ENCODE assay signal across 8 mouse cellular contexts in genomic region chr17:35193881-35194843, GRCm38 (mm10). TPM values are rescaled to one million over a fixed set of nuclear protein-coding genes. Genes with fewer than 3 reads are reported as not detected.
A peak's percentile ranks its signal among the peaks of the same experiment; 100 is the strongest.
DNase-seq lines count a peak whose midpoint lies in the region; ATAC-seq lines count a peak whose summit lies in the region.

Gene Ltb, plus strand, starts transcription at chr17:35194439.

- 61% methylated on average over 28 of the region's 28 CpGs for WGBS in kidney, embryonic 16.5 days
- WGBS in forebrain, embryonic 14.5 days, result 80% methylated on average over 28 of the region's 28 CpGs
- 50% methylated on average over 28 of the region's 28 CpGs for WGBS in liver, embryonic 13.5 days (ENCODE audit: insufficient replicate concordance)

- H3K9ac ChIP-seq in kidney, embryonic 16.5 days (replicated peaks; ENCODE audit: low read length), result peak within 1 kb of the TSS; percentile 47; the same call in 1 of the 2 replicates
- no peak within 1 kb of the TSS for H3K9ac ChIP-seq in forebrain, embryonic 14.5 days (ENCODE audit: low read length)
- H3K9ac ChIP-seq in liver, embryonic 13.5 days, result peak within 1 kb of the TSS; percentile 62

- no peaks in the 10 kb centered on the region for H3K36me3 ChIP-seq in kidney, embryonic 16.5 days (ENCODE audit: insufficient read depth, low read length)
- H3K36me3 ChIP-seq in forebrain, embryonic 14.5 days (ENCODE audit: control insufficient read depth, insufficient read depth, low read length), result no peaks in the 10 kb centered on the region
- H3K36me3 ChIP-seq in liver, embryonic 13.5 days, result no peaks in the 10 kb centered on the region

- peak; percentile 40; the same call in 1 of the 2 replicates for ATAC-seq in kidney, embryonic 16.5 days (ENCODE audit: low FRiP score, low TSS enrichment)
- ATAC-seq in forebrain, embryonic 14.5 days, result no peak
- 0 out of 2 replicates have a peak, but pooled peaks have one; percentile 10 for ATAC-seq in liver, embryonic 13.5 days (ENCODE audit: low read depth)
- peak; percentile 40 for ATAC-seq in neutrophil, adult 5-6 weeks (ENCODE audit: extremely low read depth, insufficient number of reproducible peaks, low FRiP score, poor library complexity, severe bottlenecking)

- H3K4me1 ChIP-seq in kidney, embryonic 16.5 days (ENCODE audit: insufficient read depth, low read length), result peaks cover 14% of the 10 kb centered on the region
- H3K4me1 ChIP-seq in forebrain, embryonic 14.5 days (ENCODE audit: control insufficient read depth, insufficient read depth, low read length), result peaks cover 10% of the 10 kb centered on the region
- peaks cover 42% of the 10 kb centered on the region for H3K4me1 ChIP-seq in liver, embryonic 13.5 days (replicated peaks)

- no peaks in the 10 kb centered on the region for H3K9me3 ChIP-seq in kidney, embryonic 16.5 days (ENCODE audit: low read length)
- H3K9me3 ChIP-seq in forebrain, embryonic 14.5 days (replicated peaks; ENCODE audit: control insufficient read depth, low read length), result no peaks in the 10 kb centered on the region
- no peaks in the 10 kb centered on the region for H3K9me3 ChIP-seq in liver, embryonic 13.5 days (replicated peaks)

- no peak within 1 kb of the TSS for H3K27ac ChIP-seq in kidney, embryonic 16.5 days (ENCODE audit: low read length)
- no peak within 1 kb of the TSS for H3K27ac ChIP-seq in forebrain, embryonic 14.5 days (ENCODE audit: low read depth, low read length)
- H3K27ac ChIP-seq in liver, embryonic 13.5 days, result no peak within 1 kb of the TSS

- peaks cover 27% of the 10 kb centered on the region for H3K27me3 ChIP-seq in kidney, embryonic 16.5 days (ENCODE audit: insufficient read depth, low read length)
- peaks cover 25% of the 10 kb centered on the region for H3K27me3 ChIP-seq in forebrain, embryonic 14.5 days (replicated peaks; ENCODE audit: control insufficient read depth, insufficient read depth, low read length)
- peaks cover 42% of the 10 kb centered on the region for H3K27me3 ChIP-seq in liver, embryonic 13.5 days

- H3K4me2 ChIP-seq in kidney, embryonic 16.5 days (replicated peaks; ENCODE audit: low read depth, low read length), result peak within 1 kb of the TSS; percentile 68; the same call in 1 of the 2 replicates
- H3K4me2 ChIP-seq in forebrain, embryonic 14.5 days (ENCODE audit: low read length), result peak within 1 kb of the TSS; percentile 60; the same call in 1 of the 2 replicates
- peak within 1 kb of the TSS; percentile 80 for H3K4me2 ChIP-seq in liver, embryonic 13.5 days

- no peak for DNase-seq in kidney, postnatal 14 days
- DNase-seq in forebrain, embryonic 14.5 days (ENCODE audit: low spot score), result no peak
- no peak for DNase-seq in liver, embryonic 13.5 days
- no peak for DNase-seq in right cerebral cortex, postnatal 4 days
- DNase-seq in layer of hippocampus, adult 8-10 months (ENCODE audit: low spot score in 2 of 2), result no peak
- no peak for DNase-seq in retina, postnatal 1 day

- peak within 1 kb of the TSS; percentile 43 for H3K4me3 ChIP-seq in kidney, embryonic 16.5 days (ENCODE audit: low read length)
- no peak within 1 kb of the TSS for H3K4me3 ChIP-seq in forebrain, embryonic 14.5 days (ENCODE audit: low read depth, low read length)
- H3K4me3 ChIP-seq in liver, embryonic 13.5 days (replicated peaks), result peak within 1 kb of the TSS; percentile 57

RNA-seq across cellular contexts. Expression of gene Ltb, which starts in this region (rescaled TPM):
- polyA plus RNA-seq in kidney, embryonic 16.5 days (2015; fragmentation: Nextera tagmentation; extraction: Ambion mirVana), result 0.66 and 1.2 TPM in 2 replicates
- polyA plus RNA-seq in forebrain, embryonic 14.5 days (2014; fragmentation: Nextera tagmentation; extraction: Ambion mirVana), result 0.39 TPM in 1 of 2 replicates, not detected in the other
- 0.53 and 0.80 TPM in 2 replicates for polyA plus RNA-seq in liver, embryonic 13.5 days (2015; fragmentation: Nextera tagmentation; extraction: Ambion mirVana)
- total RNA-seq in neutrophil, adult 5-6 weeks (2017), result 212 and 285 TPM in 2 replicates
- 1 to 10 TPM in 1 of 4 experiments, under 1 TPM in 3; 0.53 to 1.4 (median 0.71) TPM for total RNA-seq in layer of hippocampus, adult 8-10 months (2022)

Comparison
In these comparisons a context has a peak if more than half of its experiments do, and no peak if none do; other contexts are left out.
1. RNA of gene Ltb (total RNA-seq): 212 to 285 TPM in neutrophil, adult 5-6 weeks; 0.53 to 1.4 TPM in layer of hippocampus, adult 8-10 months; every median in the first group is over 10 times any median in the second.
2. Peak in ATAC-seq, H3K4me3 ChIP-seq, H3K9ac ChIP-seq and H3K4me2 ChIP-seq in liver, embryonic 13.5 days; RNA of the gene not detected or under 1 TPM.
3. Peak in every context shown above with its lines, with median percentiles within 50 percentile points of each other: H3K4me2 ChIP-seq.